Mouse (Mus musculus) spleen, postnatal 4 days (tissue): ENCODE measurements around the gene Uncx.

Source experiments
- DNase-seq, 2 experiments: peaks; one replicate each; pipeline ENCODE4 v3.0.0; 2022; ENCODE audit warnings: low spot score in 2 of 2

The Uncx gene

DNA sequence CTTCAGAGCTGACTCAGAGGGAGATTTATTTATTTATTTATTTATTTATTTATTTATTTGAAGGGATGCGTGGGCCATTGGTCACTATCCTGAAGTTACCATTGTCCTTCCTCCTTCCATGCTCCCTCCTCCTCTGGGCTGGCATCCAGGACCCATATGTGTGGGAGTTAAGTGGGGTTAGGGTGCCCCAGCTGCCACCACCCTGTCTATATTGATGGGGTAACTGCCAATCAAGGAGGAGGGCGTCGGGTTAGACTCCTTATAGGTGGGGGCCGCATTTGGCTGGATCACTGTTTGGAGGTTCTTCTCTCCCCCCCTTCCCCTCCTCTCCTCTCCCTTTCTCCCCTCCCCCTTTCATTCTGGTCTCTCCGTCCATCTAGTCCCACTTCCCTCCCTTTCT is 738 bp upstream of the Uncx start:
- DNase-seq = no peak

DNA sequence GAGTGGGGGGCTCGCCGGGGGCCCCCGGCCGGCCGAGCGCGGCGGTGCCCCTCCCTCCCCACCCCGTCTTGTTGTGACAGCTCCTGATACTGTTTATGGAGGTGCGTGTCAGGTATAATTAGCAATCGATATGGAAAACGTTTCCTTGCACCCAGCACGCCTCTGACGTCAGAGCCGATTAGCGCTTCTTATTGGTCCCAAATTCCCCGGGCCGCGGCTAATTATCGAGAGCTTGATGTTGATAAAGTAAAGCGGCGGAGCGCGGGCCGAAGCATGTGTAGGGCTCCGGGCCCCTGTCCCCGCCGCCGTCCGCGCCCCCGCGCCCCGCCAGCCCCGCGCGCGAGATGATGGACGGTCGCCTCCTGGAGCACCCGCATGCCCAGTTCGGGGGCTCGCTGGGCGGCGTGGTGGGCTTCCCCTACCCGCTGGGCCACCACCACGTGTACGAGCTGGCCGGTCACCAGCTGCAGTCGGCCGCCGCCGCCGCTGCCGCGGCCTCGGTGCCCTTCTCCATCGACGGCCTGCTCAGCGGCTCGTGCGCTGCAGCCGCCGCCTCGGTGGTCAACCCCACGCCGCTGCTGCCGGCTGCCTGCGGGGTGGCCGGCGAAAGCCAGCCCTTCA is 466 bp downstream of the Uncx start:
- no peak for DNase-seq

DNA sequence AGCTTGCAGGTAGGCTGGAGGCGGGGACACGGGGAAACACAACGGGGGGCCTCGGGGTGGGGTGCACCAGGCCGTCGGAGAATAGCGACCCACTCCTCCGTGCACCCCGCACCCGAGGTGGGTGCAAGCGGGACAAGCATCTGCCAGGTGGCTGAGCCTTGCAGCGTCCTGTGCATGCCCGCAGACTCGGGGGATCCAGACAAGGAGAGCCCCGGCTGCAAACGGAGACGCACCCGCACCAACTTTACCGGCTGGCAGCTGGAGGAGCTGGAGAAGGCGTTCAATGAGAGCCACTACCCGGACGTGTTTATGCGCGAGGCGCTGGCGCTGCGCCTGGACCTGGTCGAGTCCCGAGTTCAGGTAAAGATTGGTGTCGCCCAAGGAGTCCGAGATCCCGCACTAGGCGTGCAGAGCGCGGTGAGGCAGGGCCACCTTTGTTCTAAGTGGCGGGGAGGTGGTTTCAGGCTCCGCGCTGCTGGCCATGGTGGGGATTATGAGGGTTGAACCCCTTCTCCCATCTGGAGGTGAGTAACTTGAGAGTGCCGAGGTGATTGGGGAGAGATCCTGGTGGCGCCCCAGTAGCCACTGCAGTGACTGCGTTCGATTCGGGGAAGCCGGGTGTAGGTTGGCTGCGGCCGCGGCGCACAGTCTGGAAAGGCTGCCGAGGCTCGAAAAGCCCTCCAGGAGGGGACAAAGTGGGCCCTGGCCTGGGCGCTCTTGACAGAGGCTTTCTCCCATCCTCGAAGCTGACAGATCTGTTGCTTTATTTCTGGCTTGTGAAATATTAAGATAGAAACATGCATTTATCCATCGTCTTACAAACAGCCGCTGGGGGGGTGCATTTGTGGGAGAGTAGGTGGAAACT is 1.2 kb downstream of the Uncx start:
- no peak for DNase-seq

DNA sequence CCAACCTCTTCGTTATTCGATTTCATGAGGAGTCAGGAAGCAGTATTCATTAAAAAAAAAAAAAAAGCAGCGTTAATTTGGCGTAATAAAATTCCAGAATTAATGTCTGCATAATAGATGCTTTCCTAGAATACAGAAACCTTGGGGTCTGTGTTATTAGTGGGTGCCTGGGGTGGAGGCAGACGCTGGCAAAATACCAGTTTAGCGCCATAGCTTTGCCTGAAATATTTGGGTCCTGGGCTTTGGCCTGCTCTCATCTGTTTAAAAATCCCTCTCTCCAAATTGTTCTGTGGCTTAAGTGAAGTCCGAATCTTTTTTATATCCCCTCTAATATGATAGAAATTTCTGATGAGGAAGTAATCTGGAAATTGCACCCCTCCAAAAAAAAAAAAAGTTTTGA is 1.9 kb downstream of the Uncx start:
- DNase-seq = no peak

DNA sequence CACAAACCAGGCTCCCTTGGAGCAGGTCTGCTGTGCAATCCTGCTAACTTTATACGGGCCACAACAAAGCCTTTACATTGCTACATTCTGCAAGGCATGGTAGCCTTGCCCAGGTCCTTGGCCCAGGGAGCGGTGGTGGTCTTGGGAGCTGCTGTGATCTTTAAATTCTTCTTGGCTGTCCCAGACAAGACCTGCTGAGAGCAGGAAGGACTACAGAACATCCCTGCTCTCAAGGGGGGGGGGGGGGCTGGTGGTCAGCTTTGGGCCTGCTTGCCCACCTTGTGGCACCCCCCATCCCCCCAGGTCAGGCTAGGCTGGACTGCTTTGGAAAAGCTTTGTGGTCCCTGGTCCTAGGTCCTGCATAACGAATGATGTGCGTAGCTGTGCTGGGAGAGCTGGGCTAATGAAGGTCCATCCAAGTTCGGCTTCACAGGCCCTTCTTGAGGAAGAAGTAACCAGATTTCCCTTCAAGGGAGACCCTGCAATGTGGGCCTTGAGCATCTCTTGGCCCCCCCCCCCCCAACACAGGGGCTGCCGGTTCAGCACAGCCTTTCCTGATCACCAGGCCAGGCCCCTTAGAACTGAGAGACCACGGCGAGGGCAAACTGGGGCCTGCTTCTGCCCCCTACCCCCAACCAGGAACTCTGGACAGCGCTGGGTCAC is 2.5 kb downstream of the Uncx start:
- DNase-seq = no peak

DNA sequence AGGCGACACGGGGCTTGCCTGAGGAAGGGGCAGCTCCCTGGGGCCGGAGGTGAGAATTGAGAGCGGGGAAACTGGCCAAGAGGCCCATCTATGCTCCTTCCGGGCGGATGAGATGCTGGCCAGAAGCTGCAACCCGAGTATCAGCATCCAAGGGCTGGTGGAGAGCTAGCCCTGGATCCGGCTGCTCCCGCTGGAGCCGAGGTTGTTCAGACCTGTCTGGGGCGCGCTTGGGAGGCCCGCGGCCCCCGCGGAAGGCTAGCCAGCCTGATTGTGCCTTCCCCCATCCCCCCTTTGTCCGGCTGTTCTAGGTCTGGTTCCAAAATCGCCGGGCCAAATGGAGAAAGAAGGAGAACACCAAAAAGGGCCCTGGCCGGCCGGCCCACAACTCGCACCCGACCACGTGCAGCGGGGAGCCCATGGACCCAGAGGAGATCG is 3.1 kb downstream of the Uncx start:
- DNase-seq = no peak

DNA sequence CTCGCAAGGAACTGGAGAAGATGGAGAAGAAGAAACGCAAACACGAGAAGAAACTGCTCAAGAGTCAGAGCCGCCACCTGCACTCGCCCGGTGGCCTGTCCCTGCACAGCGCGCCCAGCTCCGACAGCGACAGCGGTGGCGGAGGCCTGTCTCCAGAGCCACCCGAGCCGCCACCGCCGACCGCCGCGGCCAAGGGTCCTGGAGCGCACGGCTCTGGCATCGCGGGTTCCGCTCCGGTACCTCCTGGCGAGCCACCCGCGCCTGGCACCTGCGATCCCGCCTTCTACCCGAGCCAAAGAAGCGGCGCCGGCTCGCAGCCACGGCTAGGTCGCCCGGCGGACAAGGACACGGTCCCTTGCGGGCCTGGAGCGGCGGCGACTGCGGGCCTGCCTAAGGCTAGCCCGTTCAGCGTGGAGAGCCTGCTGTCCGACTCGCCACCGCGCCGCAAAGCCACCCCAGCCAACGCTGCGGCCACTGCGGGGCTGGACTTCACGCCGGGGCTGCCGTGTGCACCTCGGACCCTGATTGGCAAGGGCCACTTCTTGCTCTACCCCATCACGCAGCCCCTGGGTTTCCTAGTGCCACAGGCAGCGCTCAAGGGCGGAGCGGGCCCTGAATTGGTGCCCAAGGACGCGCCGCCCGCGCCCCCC is 3.6 kb downstream of the Uncx start:
- DNase-seq = no peak

DNA sequence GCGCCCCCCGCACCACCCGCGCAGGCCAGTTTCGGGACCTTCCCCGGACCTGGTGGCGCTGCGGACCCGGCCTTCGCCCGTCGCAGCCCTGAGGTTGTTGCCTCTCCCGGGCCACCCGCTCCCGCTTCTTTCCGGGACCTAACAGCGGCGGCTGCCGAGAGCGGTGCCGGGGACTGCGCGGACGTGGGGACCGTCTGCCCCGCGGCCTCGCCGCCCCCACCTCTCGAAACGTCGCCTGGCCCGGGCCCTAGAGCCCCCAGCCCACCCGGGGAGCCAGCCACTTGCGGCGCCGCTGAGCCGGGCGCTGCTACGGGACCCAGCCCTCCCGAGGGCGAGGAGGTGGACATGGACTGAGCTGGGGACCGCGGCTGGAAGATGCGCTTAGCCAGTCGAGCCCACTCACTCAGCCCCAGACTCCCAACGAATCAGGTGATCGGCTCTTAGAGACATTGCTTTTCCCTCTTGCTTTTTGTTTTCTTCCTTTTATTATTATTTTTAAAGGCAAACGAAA is 4.2 kb downstream of the Uncx start:
- DNase-seq = no peak

DNA sequence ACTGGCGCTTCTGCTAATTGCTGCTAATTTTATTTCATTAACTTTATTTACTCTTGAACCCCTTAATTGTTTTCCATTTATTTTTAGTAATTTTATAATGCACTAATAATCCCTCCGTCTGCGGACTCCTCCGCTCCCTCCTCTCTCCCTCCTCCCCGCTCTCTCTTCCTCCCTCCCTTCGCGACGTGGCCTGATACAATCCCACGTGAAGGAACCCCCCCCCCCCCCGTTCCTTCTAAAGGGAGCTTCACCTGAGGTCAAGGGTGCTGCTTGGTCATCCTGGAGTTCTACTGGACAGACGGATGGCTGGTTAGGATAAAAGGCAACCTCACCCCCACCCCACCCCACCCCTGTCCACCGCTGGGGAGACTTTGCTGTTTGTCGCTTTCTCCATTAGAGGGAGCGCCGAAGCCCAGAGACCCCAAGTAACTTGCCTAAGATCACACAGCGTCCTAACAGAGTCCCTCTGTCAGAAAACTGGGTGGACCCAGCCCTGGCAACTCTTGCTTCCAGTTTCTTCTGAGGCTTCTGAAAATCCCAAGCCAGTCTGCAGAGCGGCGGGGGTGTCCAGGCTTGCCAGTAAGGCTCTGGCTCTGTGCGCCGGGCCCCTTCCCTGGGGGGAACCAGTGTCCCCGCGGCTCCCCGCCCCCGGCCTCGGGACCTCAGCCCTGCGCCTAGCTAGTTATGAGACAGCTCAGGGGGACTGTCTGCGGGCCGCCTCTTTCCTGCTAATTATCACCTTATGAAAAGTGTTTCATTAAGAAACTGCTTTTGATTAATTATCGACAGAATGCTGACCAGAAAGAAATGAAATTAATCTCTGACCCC is 10.4 kb downstream of the Uncx start:
- no peak for DNase-seq

DNA sequence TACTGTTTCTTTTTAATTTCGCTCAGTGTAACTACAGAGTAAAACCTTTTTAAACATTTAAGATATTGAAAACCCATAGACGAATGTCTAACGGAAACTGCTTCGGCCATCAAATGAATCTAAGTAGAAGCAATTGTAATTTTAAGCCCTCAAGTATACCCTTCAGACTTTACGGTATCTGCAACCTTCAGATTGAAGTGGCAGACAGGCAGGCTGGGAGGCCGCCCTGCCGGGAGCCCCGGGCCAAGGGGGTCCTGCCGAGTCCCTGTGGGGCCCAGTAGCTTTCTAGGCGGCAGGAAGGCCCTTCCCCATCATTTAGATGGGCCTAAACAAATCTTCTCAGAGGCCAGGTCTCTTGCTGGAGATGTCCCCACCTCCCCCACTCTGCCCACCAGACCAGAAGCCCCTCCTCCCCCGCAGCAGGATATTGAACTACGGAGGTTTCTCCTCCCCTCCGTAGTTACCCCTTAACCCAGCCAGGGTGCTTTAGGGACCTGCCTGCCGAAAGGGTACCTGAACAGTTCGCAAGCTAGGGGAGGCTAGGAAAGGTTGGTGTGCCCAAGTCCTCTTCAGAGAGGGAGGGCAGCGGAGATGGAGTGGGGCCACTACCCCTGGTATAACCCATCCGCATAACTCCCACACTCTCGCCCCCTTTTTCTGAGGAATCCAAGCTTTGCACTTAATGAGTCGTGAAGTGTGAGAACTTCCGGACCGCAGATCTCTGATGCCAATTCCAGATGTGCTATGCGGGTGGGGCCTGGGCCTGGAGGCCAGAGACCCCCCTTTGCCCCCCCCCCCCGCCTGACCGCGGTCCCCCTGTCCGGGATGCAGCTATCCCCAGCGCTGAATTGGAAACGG is 11.4 kb downstream of the Uncx start:
- no peak for DNase-seq

DNA sequence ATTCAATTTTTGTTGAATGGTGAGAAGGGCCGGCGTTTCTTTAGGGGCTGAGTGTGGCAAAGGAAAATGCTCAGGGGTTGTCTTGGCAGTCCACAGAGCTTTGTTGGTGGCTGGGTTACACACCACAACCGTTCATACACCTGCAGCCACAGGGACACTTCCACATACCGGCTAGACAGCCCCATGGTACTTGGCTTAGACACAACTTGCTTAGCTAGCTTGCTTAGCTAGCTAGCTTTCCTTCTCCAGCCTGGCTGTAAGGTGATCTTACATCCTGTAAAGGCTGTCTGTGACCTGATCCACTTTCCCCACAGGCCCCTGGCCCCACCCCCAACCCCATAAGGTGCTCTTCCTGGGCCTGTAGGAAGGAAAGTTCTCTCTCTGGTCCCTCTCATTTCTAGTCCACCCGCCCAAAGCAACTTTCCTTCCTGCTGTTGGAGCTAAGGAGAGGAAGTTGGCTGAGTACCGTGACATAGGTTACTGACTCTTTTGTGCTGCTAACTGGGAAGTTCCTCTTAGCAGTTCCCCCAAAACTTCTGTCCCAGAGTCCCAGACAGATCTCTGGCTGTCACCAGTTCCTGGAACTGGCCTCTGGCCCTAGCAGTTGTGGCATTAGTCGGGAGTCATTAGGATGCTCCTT is 12.3 kb downstream of the Uncx start:
- no peak for DNase-seq

DNA sequence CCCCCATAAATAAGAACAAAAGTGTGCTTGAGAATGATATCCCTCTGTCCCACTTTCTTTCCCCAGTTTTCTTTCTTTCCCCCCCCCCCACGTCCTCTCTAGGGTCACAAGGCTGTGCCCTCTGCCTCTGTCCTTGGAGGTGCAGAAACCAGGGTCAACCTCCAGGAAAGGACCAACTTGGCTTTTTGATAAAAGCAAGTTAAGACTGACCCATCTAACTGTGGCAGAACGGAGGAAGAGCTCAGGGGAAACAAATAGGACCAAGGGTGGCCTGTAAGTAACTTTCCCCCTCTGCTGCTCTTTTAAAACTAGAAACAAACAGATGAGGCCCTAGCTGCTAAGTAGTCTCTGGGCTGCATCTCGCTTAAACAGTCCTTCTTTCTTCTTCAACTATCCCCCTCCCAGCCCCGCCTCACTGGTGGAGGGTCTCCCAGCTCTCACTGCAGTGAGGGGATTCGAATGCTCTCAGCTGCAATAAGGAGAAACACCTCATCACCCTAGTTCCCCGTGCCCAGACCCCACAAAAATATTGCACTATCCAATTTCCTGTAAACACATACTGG is 12.9 kb downstream of the Uncx start:
- DNase-seq = no peak

DNA sequence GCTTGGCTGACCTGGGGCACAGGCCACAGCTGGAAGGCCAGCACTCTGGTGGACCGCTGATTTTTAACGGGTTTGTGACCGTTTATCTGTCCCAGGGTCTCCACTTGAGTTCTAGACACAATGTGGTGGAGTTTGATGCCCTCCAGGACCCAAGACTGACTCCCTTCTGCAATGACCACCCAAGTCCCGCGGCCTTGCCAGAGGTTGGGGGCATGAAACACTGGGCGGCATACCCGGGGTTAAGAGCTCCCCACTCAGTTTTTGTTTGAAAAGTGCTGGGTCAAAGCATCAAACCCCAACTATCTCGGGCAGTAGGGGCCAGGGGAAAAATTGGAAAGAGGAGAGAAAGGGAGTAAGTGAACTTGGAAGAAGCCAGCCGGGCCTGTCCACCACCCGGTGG is 13.8 kb downstream of the Uncx start:
- DNase-seq = no peak

DNA sequence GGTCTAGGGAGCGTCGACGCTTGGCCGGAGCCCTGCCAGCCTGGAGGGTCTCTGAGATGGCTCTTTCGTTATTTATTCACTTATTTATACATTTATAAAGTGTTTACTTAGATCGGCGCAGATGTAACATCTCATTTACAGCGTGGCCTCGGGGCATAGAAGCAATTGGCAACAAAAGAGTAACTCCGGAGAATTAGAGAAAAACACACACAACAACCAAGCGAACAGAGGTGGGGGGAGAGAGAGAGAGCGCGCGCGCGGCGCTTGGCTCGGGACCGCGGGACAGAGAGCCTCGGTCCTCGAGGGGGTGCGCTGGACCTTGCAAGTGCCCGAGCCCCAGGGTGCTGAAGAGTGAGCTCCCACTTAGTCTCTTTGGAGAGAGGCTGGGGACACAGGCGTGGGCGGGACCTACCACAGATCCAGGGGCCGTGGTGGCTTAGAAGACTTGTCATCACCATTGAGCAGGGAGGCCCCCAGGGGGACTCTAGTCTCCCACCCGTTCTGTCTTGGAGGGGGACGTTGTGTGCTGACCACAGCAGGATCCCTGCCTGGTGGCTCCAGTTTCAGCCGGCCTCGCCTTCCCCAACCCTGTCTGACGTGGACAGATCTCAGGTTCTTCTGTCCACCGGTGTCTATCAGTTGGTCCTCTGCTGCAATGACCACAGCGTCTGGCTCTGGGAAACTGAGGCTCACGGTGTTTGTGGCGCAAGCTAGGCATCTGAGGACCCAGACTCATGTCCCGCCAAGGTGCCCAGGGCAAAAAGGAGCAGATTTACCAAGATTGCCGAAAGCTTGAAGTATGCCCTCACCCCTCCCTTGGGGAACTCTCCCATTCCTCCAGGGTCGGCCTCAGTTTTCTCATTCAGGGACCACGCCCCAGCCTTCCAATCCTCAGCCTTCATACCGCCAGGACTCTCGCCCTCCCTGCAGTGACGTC is 14.5 kb downstream of the Uncx start:
- no peak for DNase-seq

DNA sequence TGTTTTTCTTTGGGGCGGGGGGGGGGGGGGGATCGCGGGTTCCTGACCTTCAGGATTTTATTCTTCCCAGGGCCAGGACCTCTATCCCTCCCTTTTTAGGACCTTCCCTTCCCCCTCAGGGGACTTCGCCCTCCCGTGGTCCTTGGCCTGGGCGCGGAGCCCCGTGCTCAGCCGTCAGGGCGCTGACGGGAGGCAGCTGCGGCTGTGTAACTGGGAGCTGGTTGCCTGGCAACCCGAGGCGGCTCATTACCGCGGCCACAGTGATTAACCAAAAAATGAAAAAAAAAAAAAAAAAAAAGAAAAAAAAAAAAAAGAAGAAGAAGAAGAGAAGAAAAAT is 15.1 kb downstream of the Uncx start:
- no peak for DNase-seq

DNA sequence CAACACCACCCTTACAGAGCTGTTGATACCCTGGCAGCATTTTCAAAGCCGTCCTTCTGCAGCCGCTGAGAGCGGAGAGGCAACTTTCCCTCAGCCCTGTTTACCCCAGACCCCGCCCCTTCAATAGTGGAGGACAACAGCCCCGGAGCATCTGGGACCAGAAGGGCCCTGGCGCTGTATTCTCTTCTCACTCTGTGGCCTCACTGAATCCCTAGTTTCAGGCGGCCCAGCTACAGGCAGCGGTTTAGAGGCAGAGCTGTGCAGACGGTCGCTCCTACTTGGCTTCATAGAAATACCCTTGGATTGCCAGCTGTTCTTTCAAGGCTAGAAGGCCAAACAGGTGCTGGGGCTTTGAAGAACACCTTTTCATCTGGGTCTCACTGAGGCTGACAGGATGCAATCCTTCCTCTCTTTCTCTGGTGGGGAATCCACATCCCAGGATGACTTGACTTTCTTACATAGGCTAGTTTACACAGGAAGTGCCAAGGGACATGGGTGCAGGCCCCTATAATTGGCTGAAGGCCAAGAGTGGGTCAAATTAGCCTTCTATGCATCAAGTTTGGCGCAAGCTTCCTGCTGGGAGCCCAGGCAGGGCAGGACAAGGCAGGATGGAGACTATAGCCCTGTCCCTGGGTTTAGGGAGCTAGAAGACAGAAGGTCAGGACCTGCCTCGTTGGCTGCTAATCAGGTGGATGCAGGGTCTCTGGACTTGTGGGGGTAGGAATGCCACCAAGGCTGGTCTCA is 15.8 kb downstream of the Uncx start:
- DNase-seq = no peak

DNA sequence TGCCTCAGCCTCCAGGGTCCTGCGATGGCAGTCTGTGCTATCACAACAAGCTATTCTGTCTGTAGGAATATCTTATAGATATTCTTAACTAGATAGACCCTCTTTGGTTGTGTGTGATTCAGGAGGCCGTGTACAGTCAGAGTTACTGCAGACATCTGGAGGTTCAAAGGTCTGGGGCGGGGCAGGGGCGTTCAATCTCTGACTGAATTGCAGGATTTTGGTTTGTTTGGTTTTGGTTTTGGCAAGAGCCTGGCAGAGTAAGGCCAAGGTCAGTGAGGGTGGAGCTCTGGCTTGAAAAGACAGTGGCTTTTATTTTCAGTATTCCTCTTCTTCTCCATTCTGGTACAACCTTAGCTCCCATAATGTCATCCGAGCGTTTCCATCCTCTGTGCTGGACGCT is 16.5 kb downstream of the Uncx start:
- no peak for DNase-seq
